Mouse (Mus musculus): ENCODE measurements at regions not wholly inside any gene's neighbourhood (a gene's known extent, or its start where the extent isn't known, plus 50 kb on each side); places are given as distances from the start of the nearest gene placed in this dataset.
A peak's percentile ranks its signal among the peaks of the same experiment; 100 is the strongest.

DNA sequence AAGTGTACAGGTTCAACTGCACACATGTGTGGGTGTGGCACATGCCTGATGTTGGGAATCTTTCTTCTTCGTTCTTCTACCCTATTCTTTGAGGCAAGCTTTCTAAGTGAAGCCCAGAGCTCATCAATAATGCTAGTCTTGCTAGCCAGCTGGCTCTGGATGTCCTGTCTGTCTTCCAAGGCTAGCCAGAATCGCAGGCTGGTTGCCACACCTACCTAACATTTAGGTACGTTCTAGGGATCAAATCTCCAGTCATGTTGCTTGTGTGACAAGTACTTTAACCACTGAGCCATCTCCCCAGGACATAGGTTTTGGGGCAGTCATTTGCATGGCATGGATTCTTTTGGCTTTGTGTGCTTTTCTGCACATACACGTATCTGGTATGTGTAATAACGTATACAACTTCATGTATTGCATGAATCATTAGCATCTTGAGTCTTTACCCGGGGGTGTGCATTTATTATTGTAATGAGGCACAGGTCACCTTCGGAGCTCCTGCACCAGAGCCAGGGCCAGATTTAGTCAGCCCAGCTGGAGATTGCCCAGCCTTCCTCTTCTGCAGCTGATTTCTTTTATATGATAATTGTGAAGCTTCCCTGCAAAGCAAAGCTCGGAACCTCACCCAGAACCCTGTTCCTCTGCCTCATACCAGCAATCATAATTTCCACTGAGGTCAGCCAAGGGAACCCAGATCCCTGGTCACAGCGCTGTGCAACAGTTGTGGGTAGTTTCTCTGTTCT lies 50.8 kb upstream of the Ivns1abp start:
- no peak for TF ChIP-seq CTCF (IDR thresholded peaks at IDR 0.05; ENCODE audit: low read depth, low read length)
- TF ChIP-seq POLR2A (IDR thresholded peaks at IDR 0.05; ENCODE audit: insufficient read depth, low read length): no peak
- TF ChIP-seq EP300 (IDR thresholded peaks at IDR 0.05; ENCODE audit: insufficient read depth, low read depth, low read length): 0 out of 2 replicates have a peak, but pooled peaks have one; percentile 61
